Mouse (Mus musculus): ENCODE results near the gene Adgrg1. TPM values are rescaled to one million over a fixed set of nuclear protein-coding genes. Genes with fewer than 3 reads are reported as not detected.
A peak's percentile ranks its signal among the peaks of the same experiment; 100 is the strongest.
"Not testable (repeated sequence)": the region's sequence is repeated elsewhere in the genome, so short reads cannot be mapped to it uniquely, and the experiment has no call there.

The Adgrg1 gene
- total RNA-seq, 4 experiments from 2014 or later = 14.6 to 60.9 (median 38.3) TPM

DNA sequence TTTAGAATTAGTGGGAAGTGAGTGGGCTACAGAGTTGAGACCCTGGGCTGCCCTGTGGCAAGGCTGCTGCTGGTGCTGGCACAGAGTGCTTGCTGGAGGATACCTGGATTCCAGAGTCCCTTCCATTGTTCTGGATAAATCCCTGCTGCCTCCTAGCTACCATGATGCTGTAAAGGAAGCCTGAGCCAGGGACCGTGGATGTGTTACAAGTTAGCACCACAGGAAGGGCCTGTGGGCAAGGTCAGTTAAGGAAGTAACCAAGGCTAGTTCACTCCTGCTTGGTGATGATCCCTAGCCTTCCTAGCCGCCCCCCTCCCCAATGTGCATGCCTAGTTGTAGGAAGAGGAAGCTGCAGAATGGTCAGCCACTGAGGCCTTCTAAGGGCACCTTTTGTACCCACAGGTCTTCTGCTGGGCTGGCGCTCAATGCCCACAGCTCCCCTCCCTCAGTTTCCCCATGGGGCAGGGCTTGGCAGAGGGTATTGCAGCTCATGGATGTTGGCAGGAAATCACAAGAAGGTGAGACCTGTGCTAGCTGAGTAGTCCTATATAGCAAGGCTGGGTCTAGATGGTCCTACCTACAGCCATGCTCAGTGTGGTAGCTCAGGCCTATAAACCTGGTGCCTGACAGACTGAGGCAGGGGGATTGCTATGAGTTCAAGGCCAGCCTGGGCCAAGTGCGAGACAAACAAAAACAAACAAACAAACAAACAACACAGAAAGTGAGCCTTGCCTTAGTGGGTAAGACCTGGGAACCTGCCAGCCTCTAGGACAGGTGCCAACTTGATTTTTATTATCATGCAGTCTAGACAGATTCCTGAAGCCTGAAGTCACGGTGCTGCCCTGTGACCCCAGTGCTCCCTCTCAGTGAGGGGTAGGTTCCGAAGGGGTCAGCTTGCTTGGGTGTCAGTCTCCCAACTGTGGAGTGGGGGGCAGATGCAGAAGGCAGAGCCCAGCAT is 22.6 kb downstream of the Adgrg1 start:
- DNase-seq = no peak

DNA sequence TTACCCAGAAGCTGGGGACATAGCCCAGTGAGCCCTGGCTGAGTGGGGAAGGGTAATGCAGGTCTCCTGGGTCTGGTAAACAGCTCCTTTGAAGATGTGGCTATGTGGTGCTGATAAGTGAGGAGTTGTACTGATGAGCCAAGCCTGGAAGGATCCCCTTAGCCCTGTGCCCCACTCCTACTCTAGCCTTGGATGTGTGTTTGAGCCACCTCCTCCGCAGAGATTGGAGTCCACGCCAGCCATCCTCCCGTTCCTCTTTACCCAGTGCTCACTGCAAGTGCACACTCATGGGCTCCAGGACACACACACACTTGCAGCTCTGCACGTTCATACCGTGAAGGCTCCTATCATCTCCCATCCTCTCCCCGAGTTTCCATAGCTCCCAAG is 23.3 kb downstream of the Adgrg1 start:
- no peak for DNase-seq

GRCm38 (mm10) chr8:94998431-94998830 is 23.9 kb downstream of the Adgrg1 start:
- DNase-seq = no peak

- no peak for DNase-seq
Measured at GRCm38 (mm10) chr8:94999004-94999403, 24.5 kb downstream of the Adgrg1 start.

DNA sequence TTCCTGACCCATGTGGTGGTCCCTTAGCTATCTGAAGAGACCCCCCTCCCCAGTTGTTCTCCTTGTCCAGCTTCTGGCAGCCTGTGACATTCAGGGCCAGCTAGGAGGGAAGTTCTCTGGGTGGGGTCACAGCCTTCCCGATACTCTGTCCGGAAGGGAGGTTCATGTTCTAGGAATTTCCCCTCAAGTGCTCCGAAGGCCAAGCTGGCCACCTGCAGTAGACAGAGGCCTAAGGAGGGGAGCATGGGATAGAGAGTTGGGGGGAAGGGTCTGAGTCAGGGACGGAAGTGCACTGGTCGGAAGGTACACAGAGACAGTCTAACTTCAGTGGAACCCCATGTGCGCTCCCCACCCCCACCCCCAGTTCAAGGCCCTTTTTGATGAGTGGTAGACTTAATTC is 25.4 kb downstream of the Adgrg1 start:
- DNase-seq = peak; percentile 51

DNA sequence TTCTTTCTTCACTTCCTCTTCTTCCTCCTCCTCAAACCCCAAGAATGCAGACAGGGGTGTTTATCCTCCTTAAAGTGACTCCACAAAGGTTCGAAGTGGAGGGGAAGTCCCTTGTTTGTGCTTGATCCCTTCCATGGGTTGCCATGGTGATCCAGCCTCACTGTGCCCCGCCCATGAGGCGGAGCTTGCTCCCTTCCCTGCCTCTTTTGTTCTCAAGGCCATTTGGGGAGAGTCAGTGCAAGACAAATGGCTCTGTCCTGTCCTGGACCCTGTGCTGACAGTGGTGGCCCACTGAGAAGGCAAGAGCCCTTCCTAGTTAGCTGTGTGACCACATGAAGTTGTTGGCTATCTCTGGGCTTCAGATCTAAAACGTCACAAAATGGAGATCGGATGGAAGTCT is 26.1 kb downstream of the Adgrg1 start:
- peak; percentile 66 for DNase-seq

DNA sequence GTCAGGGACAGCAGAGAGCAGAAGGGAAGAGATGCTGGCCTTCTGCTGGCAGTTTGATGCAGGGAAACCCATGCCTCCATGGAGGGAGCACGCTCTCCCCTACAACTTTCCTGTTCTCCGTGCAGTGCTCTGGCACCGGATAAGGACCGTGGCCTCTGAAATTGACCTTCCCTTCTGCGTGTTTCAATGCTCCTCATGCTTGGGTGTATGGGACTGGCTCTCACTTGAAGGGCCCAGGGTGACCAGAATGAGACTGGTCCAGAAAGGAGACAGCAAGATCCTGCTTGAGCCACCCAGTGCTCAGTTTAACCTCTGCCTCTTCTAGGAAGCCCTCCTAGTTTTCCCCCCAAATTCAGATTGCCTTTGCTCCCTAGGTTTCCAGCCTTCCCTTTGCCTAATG is 26.6 kb downstream of the Adgrg1 start:
- no peak for DNase-seq

DNA sequence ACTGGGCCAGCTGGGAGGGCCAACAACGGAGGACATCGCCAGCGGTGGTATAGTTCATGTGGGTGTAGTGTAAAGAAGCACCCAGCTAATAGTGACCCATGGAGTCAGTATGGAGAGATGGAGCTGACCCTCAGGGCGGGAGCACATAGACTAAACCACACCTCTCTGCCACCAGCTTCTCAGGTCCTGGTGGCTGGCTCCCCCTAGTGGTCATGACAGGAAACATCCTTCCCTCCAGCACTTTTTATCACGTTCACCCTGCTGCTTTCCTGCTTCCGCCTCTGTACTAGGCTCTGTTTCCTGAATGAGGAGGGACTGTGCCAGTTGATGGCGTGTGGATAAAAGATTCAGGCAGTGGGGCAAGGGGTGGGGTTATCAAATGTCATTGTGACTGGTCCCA is 27.1 kb downstream of the Adgrg1 start:
- peak; percentile 70 for DNase-seq

DNA sequence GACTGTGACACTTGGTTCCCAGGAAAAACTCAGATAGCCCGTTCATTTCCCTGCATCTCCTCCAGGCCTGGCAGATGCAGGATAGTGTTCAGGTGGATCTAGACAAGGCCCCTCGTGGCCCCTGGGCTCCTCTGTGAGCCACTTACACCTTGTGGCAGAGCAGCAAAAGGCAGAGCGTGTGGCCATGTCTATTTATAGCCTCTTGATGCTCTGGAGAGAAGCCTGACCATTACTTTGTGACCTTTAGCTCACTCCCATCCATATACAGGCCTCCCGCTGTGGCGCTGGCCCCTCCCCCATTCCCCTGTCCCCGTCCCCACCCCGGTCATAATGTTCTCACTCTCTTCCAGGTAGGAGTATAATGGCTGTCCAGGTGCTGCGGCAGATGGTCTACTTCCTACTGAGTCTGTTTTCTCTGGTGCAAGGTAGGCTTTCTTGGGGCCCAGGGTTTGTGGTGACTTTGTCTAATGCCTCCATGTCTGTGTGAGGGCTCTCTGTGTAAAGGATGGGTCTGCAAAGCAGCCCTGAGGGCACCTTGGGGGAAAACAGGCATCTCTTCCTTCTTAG is 27.6 kb downstream of the Adgrg1 start:
- DNase-seq = no peak

- no peak for DNase-seq
Measured at GRCm38 (mm10) chr8:95012442-95012919, 37.9 kb downstream of the Adgrg1 start.

GRCm38 (mm10) chr8:95015866-95016265 is 41.3 kb downstream of the Adgrg1 start:
- no peak for DNase-seq

- DNase-seq = no peak
Measured at GRCm38 (mm10) chr8:95016684-95017083, 42.1 kb downstream of the Adgrg1 start.

GRCm38 (mm10) chr8:95017451-95017850 is 42.9 kb downstream of the Adgrg1 start, which contains the start of gene Adgrg3:
Gene Adgrg3 (plus strand): TSS chr8:95017692.
- no peak for DNase-seq

DNA sequence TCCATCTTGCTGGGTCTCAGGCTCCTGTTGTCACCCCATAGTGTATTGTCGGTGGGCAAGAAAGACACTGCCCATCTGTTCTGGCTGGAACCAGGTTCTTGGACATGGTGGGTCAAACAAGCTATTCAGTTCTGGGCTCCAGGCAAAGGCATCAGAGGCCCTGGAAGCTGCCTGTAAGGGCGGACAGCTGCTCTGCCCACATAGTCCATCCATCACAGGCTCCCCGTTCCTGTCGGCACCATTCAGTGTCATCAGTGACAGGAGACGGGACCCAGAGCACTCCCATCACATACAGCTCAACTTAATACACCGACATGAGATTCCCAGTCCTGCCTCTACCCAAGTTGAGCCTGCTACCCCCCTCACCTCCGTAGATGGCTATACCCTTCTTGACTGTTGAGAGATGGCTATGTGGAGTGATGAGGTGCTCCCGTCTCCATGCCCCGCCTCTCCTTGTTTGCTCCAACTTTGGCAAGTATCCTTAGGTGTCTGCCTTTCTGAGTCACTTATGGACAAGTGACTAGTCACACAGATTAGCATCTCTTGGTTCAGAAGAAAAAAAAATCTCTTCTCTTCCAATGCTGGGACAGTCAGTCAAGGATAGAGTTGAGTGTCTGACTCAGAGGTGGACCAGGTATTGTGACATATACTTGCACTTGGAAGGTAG is 43.6 kb downstream of the Adgrg1 start:
- DNase-seq = no peak

GRCm38 (mm10) chr8:95020293-95020777 is 45.8 kb downstream of the Adgrg1 start:
- no peak for DNase-seq

- no peak for DNase-seq
Measured at GRCm38 (mm10) chr8:95020821-95021220, 46.3 kb downstream of the Adgrg1 start.

DNA sequence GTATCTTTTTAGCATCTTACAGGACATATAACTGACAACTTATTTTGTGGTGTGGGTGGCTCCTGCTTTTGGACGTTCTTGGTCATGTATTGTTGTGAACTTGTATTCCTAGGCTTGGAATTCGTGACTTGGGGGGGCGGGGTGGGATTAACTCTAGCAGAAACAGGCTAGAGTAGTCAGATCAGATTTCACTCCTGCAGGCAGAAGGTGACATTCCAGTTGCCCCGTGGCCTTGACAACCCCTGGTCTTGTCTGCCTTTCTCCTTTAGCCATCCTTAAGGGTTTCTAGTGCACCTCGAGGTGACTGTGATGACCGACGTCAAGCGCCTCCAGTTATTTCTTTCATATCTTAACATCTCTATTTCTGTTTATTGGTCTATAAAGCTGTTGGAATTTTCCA is 48.6 kb downstream of the Adgrg1 start:
- no peak for DNase-seq

DNA sequence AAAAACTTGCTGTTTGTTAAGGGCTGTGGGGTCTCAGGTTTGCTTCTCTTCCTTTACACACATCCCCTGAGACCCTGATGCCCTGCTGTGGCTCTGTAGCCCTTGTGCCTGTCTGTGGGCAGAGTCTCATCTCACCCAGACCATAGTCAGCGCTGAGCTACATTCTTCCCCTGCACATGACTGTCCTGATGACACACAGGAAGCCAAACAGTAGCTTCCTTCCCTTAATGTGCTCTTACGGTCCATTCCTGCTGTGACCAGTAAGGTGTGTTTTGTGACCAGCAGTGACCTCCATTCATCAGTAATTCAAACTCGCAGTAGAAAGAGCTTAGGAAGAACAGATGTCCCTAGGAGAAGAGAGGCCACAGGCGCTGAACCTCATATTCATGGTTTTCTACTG is 49.8 kb downstream of the Adgrg1 start:
- no peak for DNase-seq

- no peak for DNase-seq
Measured at GRCm38 (mm10) chr8:95025421-95025820, 50.9 kb downstream of the Adgrg1 start.

GRCm38 (mm10) chr8:95028391-95028790 is 53.8 kb downstream of the Adgrg1 start:
- DNase-seq = not testable (repeated sequence)

GRCm38 (mm10) chr8:95037106-95037925 is 62.8 kb downstream of the Adgrg1 start:
- peak; percentile 23 for DNase-seq
